12 mouse cellular contexts compared by ENCODE assay signal in the genomic region with DNA sequence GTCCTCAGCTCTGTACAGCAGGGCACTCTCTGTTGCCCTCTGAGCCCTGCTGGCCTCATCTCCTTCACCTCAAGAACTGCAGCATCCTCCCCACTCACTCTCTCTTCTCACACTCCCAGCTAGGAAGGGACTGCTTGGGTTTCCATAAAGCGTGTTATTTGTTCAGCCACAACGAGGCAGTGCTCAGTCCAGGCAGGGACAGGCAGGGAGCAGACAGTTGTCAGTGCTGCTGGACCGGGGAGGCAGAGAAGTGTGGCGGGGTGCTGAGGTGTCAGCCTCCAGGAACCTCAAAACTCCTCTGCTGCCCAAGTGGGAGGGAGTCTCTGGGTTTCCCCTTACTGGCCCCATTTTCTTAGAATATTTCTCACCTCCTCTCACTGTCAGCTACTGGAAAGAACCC. TPM values are rescaled to one million over a fixed set of nuclear protein-coding genes. Genes with fewer than 3 reads are reported as not detected.
A peak's percentile ranks its signal among the peaks of the same experiment; 100 is the strongest.
DNase-seq lines count a peak whose midpoint lies in the region; ATAC-seq lines count a peak whose summit lies in the region.
"Had no signal": no experiment of that assay in that cellular context is flagged by ENCODE, and none has a peak within 500 bp of the region (broad histone marks: within the 10 kb centered on the region; RNA-seq: fewer than 3 reads in every experiment).

No protein-coding gene starts in this region.

- H3K4me2 ChIP-seq in hindbrain, embryonic 16.5 days (ENCODE audit: low read length): no peak overlapping the region
- H3K4me2 ChIP-seq in hindbrain, embryonic 12.5 days (replicated peaks): no peak overlapping the region
- no peak overlapping the region for H3K4me2 ChIP-seq in kidney, embryonic 16.5 days (replicated peaks; ENCODE audit: low read depth, low read length)

- no peaks in the 10 kb centered on the region for H3K9me3 ChIP-seq in hindbrain, embryonic 16.5 days (ENCODE audit: control insufficient read depth, low read length)
- H3K9me3 ChIP-seq in hindbrain, embryonic 12.5 days (replicated peaks): no peaks in the 10 kb centered on the region
- no peaks in the 10 kb centered on the region for H3K9me3 ChIP-seq in kidney, embryonic 16.5 days (ENCODE audit: low read length)

- H3K4me3 ChIP-seq in hindbrain, embryonic 16.5 days (ENCODE audit: low read length): no peak overlapping the region
- H3K4me3 ChIP-seq in hindbrain, embryonic 12.5 days: no peak overlapping the region
- H3K4me3 ChIP-seq in kidney, embryonic 16.5 days (ENCODE audit: low read length): no peak overlapping the region
- H3K4me3 ChIP-seq: heart, adult 2 months had no signal

- 0 out of 2 replicates have a peak overlapping the region, but pooled peaks have one; percentile 5 for H3K27ac ChIP-seq in hindbrain, embryonic 16.5 days (ENCODE audit: low read depth, low read length)
- no peak overlapping the region for H3K27ac ChIP-seq in hindbrain, embryonic 12.5 days
- no peak overlapping the region for H3K27ac ChIP-seq in kidney, embryonic 16.5 days (ENCODE audit: low read length)
- H3K27ac ChIP-seq: heart, adult 2 months; kidney, postnatal 0 days had no signal

- no peaks in the 10 kb centered on the region for H3K27me3 ChIP-seq in hindbrain, embryonic 16.5 days (replicated peaks; ENCODE audit: control insufficient read depth, insufficient read depth, low read length)
- no peaks in the 10 kb centered on the region for H3K27me3 ChIP-seq in hindbrain, embryonic 12.5 days
- no peaks in the 10 kb centered on the region for H3K27me3 ChIP-seq in kidney, embryonic 16.5 days (ENCODE audit: insufficient read depth, low read length)

- no peaks in the 10 kb centered on the region; the same call in 1 of the 2 replicates for H3K4me1 ChIP-seq in hindbrain, embryonic 16.5 days (ENCODE audit: control insufficient read depth, insufficient read depth, low read depth, low read length)
- H3K4me1 ChIP-seq in hindbrain, embryonic 12.5 days: peaks cover 20% of the 10 kb centered on the region
- H3K4me1 ChIP-seq in kidney, embryonic 16.5 days (ENCODE audit: insufficient read depth, low read length): peaks cover 16% of the 10 kb centered on the region

- no peaks in the 10 kb centered on the region for H3K36me3 ChIP-seq in hindbrain, embryonic 16.5 days (ENCODE audit: control insufficient read depth, insufficient read depth, low read length)
- no peaks in the 10 kb centered on the region for H3K36me3 ChIP-seq in hindbrain, embryonic 12.5 days
- no peaks in the 10 kb centered on the region for H3K36me3 ChIP-seq in kidney, embryonic 16.5 days (ENCODE audit: insufficient read depth, low read length)

- 36% methylated on average over 4 of the region's 4 CpGs for WGBS in hindbrain, embryonic 16.5 days
- WGBS in hindbrain, embryonic 12.5 days: 38% methylated on average over 4 of the region's 4 CpGs
- WGBS in kidney, embryonic 16.5 days: 39% methylated on average over 4 of the region's 4 CpGs

- peak; percentile 84 for DNase-seq in brain, adult 2 months (ENCODE audit: low read depth, low spot score)
- peak; percentile 54 to 62 for DNase-seq in cerebellum, postnatal 10 days
- DNase-seq in spleen, postnatal 14 days (ENCODE audit: low spot score in 2 of 2): no peak
- DNase-seq: heart, adult 2 months; heart, postnatal 36 days; right cerebral cortex, postnatal 25 days had no signal

- no peak overlapping the region for H3K9ac ChIP-seq in hindbrain, embryonic 16.5 days (ENCODE audit: low read depth, low read length)
- no peak overlapping the region for H3K9ac ChIP-seq in hindbrain, embryonic 12.5 days
- no peak overlapping the region for H3K9ac ChIP-seq in kidney, embryonic 16.5 days (replicated peaks; ENCODE audit: low read length)

- no peak for ATAC-seq in hindbrain, embryonic 16.5 days
- ATAC-seq in hindbrain, embryonic 12.5 days (ENCODE audit: low FRiP score): no peak
- peak; percentile 59 for ATAC-seq in megakaryocyte, adult 5-6 weeks (ENCODE audit: poor library complexity, severe bottlenecking)
- ATAC-seq in kidney, embryonic 16.5 days (ENCODE audit: low FRiP score, low TSS enrichment): no peak
- ATAC-seq: midbrain, embryonic 16.5 days had no signal

RNA-seq across cellular contexts. Expression of a gene that starts 14.6 kb away (rescaled TPM):
- 10.5 and 15.4 TPM in 2 replicates for polyA plus RNA-seq in hindbrain, embryonic 16.5 days (2015; fragmentation: Nextera tagmentation; extraction: Ambion mirVana)
- polyA plus RNA-seq in hindbrain, embryonic 12.5 days (2016; fragmentation: Nextera tagmentation; extraction: Ambion mirVana): 10.0 and 10.8 TPM in 2 replicates
- total RNA-seq in megakaryocyte, adult 5-6 weeks (2015): 45.0 and 48.4 TPM in 2 replicates
- total RNA-seq in megakaryocyte, adult 5-6 weeks (2017): 47.9 and 73.7 TPM in 2 replicates
- 1.4 and 1.6 TPM in 2 replicates for polyA plus RNA-seq in kidney, embryonic 16.5 days (2015; fragmentation: Nextera tagmentation; extraction: Ambion mirVana)

Comparison
In these comparisons a context has a peak if more than half of its experiments do, and no peak if none do; other contexts are left out.
1. DNase-seq: peak in brain, adult 2 months (single experiment) and cerebellum, postnatal 10 days (2 of 2); none in spleen, postnatal 14 days (0 of 2).